In the genomic region with DNA sequence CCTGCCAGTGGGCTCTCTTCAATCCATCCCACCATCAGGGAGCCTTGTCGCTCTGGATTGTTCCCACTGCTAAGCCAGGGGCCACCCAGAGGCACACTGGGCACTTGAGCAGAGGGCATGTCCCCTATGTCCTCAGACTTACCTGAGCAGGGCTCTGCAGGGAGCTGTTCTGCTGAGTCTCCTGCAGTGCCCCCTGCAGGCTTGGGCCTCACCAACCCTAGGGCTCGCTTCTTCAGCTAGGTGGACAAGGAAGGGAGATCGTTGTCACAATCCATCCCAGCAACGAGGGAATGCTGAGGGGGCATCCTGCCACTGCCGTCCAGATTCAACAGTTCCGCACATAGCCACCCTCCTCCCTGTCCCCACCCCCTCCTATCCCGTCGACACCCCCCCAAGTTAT, we compare ENCODE assay signal across 10 mouse cellular contexts. TPM values are rescaled to one million over a fixed set of nuclear protein-coding genes. Genes with fewer than 3 reads are reported as not detected.
A peak's percentile ranks its signal among the peaks of the same experiment; 100 is the strongest.
DNase-seq lines count a peak whose midpoint lies in the region; ATAC-seq lines count a peak whose summit lies in the region.
"Had no signal": no experiment of that assay in that cellular context is flagged by ENCODE, and none has a peak within 500 bp of the region (broad histone marks: within the 10 kb centered on the region; RNA-seq: fewer than 3 reads in every experiment).

No protein-coding gene starts in this region.

- H3K9me3 ChIP-seq in hindbrain, embryonic 10.5 days, result no peaks in the 10 kb centered on the region
- no peaks in the 10 kb centered on the region for H3K9me3 ChIP-seq in hindbrain, embryonic 14.5 days (ENCODE audit: control insufficient read depth, low read length)
- no peaks in the 10 kb centered on the region for H3K9me3 ChIP-seq in midbrain, embryonic 12.5 days
- H3K9me3 ChIP-seq in midbrain, embryonic 15.5 days, result no peaks in the 10 kb centered on the region
- H3K9me3 ChIP-seq in embryonic facial prominence, embryonic 10.5 days, result peaks cover 5% of the 10 kb centered on the region; the same call in 1 of the 2 replicates

- peak overlapping the region; percentile 83 for H3K27ac ChIP-seq in hindbrain, embryonic 10.5 days
- no peak overlapping the region for H3K27ac ChIP-seq in hindbrain, embryonic 14.5 days
- no peak overlapping the region for H3K27ac ChIP-seq in midbrain, embryonic 12.5 days (replicated peaks)
- no peak overlapping the region for H3K27ac ChIP-seq in midbrain, embryonic 15.5 days
- peak overlapping the region; percentile 63 for H3K27ac ChIP-seq in embryonic facial prominence, embryonic 10.5 days (replicated peaks)

- ATAC-seq in hindbrain, embryonic 14.5 days (ENCODE audit: low FRiP score), result no peak
- peak; percentile 8; the same call in 1 of the 2 replicates for ATAC-seq in midbrain, embryonic 12.5 days (ENCODE audit: low FRiP score, low read depth)
- no peak for ATAC-seq in midbrain, embryonic 15.5 days (replicated peaks)
- no peak for ATAC-seq in frontal cortex, adult (ENCODE audit: low TSS enrichment)

- 77% methylated on average over 8 of the region's 8 CpGs for WGBS in hindbrain, embryonic 10.5 days
- WGBS in hindbrain, embryonic 14.5 days, result 77% methylated on average over 8 of the region's 8 CpGs
- WGBS in midbrain, embryonic 12.5 days, result 82% methylated on average over 8 of the region's 8 CpGs
- WGBS in midbrain, embryonic 15.5 days, result 79% methylated on average over 8 of the region's 8 CpGs
- 71% methylated on average over 8 of the region's 8 CpGs for whole genome bisulfite sequencing in embryonic facial prominence, embryonic 10.5 days

- peaks cover 11% of the 10 kb centered on the region for H3K36me3 ChIP-seq in hindbrain, embryonic 10.5 days
- H3K36me3 ChIP-seq in hindbrain, embryonic 14.5 days (replicated peaks; ENCODE audit: control insufficient read depth, insufficient read depth), result no peaks in the 10 kb centered on the region
- no peaks in the 10 kb centered on the region for H3K36me3 ChIP-seq in midbrain, embryonic 12.5 days
- no peaks in the 10 kb centered on the region for H3K36me3 ChIP-seq in midbrain, embryonic 15.5 days (replicated peaks)
- H3K36me3 ChIP-seq in embryonic facial prominence, embryonic 10.5 days (replicated peaks), result peaks cover 18% of the 10 kb centered on the region
- H3K36me3 ChIP-seq in splenic B cell, adult 2 months (ENCODE audit: control insufficient read depth, insufficient read depth, low read length, poor library complexity, severe bottlenecking), result no peaks in the 10 kb centered on the region

- H3K4me2 ChIP-seq in hindbrain, embryonic 14.5 days (replicated peaks), result no peak overlapping the region
- H3K4me2 ChIP-seq in midbrain, embryonic 12.5 days (replicated peaks), result no peak overlapping the region
- no peak overlapping the region for H3K4me2 ChIP-seq in midbrain, embryonic 15.5 days

- no peak overlapping the region for H3K4me3 ChIP-seq in hindbrain, embryonic 10.5 days
- H3K4me3 ChIP-seq in hindbrain, embryonic 14.5 days (replicated peaks; ENCODE audit: low read length), result no peak overlapping the region
- H3K4me3 ChIP-seq in midbrain, embryonic 12.5 days, result no peak overlapping the region
- H3K4me3 ChIP-seq in midbrain, embryonic 15.5 days, result no peak overlapping the region
- H3K4me3 ChIP-seq in embryonic facial prominence, embryonic 10.5 days, result no peak overlapping the region

- no peak for DNase-seq in hindbrain, embryonic 10.5 days (ENCODE audit: low spot score)
- DNase-seq in hindbrain, embryonic 14.5 days (ENCODE audit: low spot score), result no peak
- peak; percentile 22 for DNase-seq in embryonic facial prominence, embryonic 10.5 days (ENCODE audit: low spot score)
- DNase-seq in splenic B cell, adult 2 months (ENCODE audit: low read depth, low spot score), result peak; percentile 23
- DNase-seq in spleen, postnatal 10 days (ENCODE audit: low spot score in 2 of 2), result no peak
- DNase-seq: heart, postnatal 4 days; left cerebral cortex, postnatal 4 days had no signal

- H3K27me3 ChIP-seq in hindbrain, embryonic 10.5 days (ENCODE audit: insufficient read depth, poor library complexity, severe bottlenecking), result peaks cover 21% of the 10 kb centered on the region
- H3K27me3 ChIP-seq in hindbrain, embryonic 14.5 days (ENCODE audit: control insufficient read depth, insufficient read depth, low read length), result no peaks in the 10 kb centered on the region
- H3K27me3 ChIP-seq in midbrain, embryonic 12.5 days, result no peaks in the 10 kb centered on the region
- no peaks in the 10 kb centered on the region for H3K27me3 ChIP-seq in midbrain, embryonic 15.5 days (replicated peaks)
- no peaks in the 10 kb centered on the region for H3K27me3 ChIP-seq in embryonic facial prominence, embryonic 10.5 days (replicated peaks; ENCODE audit: low read depth, poor library complexity, severe bottlenecking)
- no peaks in the 10 kb centered on the region for H3K27me3 ChIP-seq in splenic B cell, adult 2 months (ENCODE audit: control insufficient read depth, insufficient read depth, low read length, poor library complexity, severe bottlenecking)

- H3K9ac ChIP-seq in hindbrain, embryonic 14.5 days, result no peak overlapping the region
- no peak overlapping the region for H3K9ac ChIP-seq in midbrain, embryonic 12.5 days (replicated peaks)
- H3K9ac ChIP-seq in midbrain, embryonic 15.5 days, result no peak overlapping the region

- H3K4me1 ChIP-seq in hindbrain, embryonic 10.5 days (replicated peaks), result peaks cover 51% of the 10 kb centered on the region
- no peaks in the 10 kb centered on the region for H3K4me1 ChIP-seq in hindbrain, embryonic 14.5 days (replicated peaks; ENCODE audit: control insufficient read depth, insufficient read depth, low read length)
- H3K4me1 ChIP-seq in midbrain, embryonic 12.5 days, result peaks cover 24% of the 10 kb centered on the region
- H3K4me1 ChIP-seq in midbrain, embryonic 15.5 days, result peaks cover 7% of the 10 kb centered on the region; the same call in 1 of the 2 replicates
- peaks cover 34% of the 10 kb centered on the region for H3K4me1 ChIP-seq in embryonic facial prominence, embryonic 10.5 days

RNA-seq across cellular contexts. Expression of a gene that starts 6.0 kb away (rescaled TPM):
- polyA plus RNA-seq in hindbrain, embryonic 10.5 days (2016; fragmentation: Nextera tagmentation; extraction: Ambion mirVana), result 71.6 and 79.0 TPM in 2 replicates
- 11.7 and 12.5 TPM in 2 replicates for polyA plus RNA-seq in hindbrain, embryonic 14.5 days (2014; fragmentation: Nextera tagmentation; extraction: Ambion mirVana)
- polyA plus RNA-seq in midbrain, embryonic 12.5 days (2016; fragmentation: Nextera tagmentation; extraction: Ambion mirVana), result 119 and 137 TPM in 2 replicates
- 27.1 and 30.1 TPM in 2 replicates for polyA plus RNA-seq in midbrain, embryonic 15.5 days (2015; fragmentation: Nextera tagmentation; extraction: Ambion mirVana)
- 36.4 and 39.0 TPM in 2 replicates for polyA plus RNA-seq in embryonic facial prominence, embryonic 10.5 days (2016; fragmentation: Nextera tagmentation; extraction: Ambion mirVana)

RNA-seq across cellular contexts. Expression of a gene that starts 23.6 kb away (rescaled TPM):
- polyA plus RNA-seq in hindbrain, embryonic 10.5 days (2016; fragmentation: Nextera tagmentation; extraction: Ambion mirVana), result 4.3 and 4.5 TPM in 2 replicates
- polyA plus RNA-seq in hindbrain, embryonic 14.5 days (2014; fragmentation: Nextera tagmentation; extraction: Ambion mirVana), result 2.5 and 2.6 TPM in 2 replicates
- polyA plus RNA-seq in midbrain, embryonic 12.5 days (2016; fragmentation: Nextera tagmentation; extraction: Ambion mirVana), result 2.3 and 2.6 TPM in 2 replicates
- 2.1 and 2.3 TPM in 2 replicates for polyA plus RNA-seq in midbrain, embryonic 15.5 days (2015; fragmentation: Nextera tagmentation; extraction: Ambion mirVana)
- 3.3 and 4.3 TPM in 2 replicates for polyA plus RNA-seq in embryonic facial prominence, embryonic 10.5 days (2016; fragmentation: Nextera tagmentation; extraction: Ambion mirVana)

Comparison
In these comparisons a context has a peak if more than half of its experiments do, and no peak if none do; other contexts are left out.
1. H3K27ac ChIP-seq: peak in hindbrain, embryonic 10.5 days (single experiment) and embryonic facial prominence, embryonic 10.5 days (single experiment); none in hindbrain, embryonic 14.5 days (single experiment), midbrain, embryonic 12.5 days (single experiment) and midbrain, embryonic 15.5 days (single experiment).
2. DNase-seq: peak in embryonic facial prominence, embryonic 10.5 days (single experiment) and splenic B cell, adult 2 months (single experiment); none in hindbrain, embryonic 10.5 days (single experiment), hindbrain, embryonic 14.5 days (single experiment) and spleen, postnatal 10 days (0 of 2).